Mouse (Mus musculus): ENCODE data around the gene Xpnpep1.

DNA sequence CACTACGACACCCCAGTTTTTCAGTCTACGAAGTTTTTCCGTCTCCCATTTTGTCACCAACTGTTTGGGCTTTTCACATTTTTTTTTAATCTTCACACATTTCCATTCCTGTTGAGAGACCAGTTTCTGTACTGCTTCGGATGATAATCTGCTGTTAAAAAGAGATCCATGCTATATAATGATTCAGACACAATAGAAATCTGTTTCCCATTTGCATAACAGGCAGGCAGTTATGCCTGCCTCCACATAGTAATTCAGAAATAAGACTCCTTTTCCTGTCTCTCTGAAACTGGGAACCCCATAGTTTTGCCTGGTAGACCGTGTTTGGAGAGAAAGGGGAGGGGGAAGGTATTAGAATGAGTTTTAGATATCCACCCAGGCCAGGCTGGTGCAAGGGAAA lies 31.6 kb upstream of the Xpnpep1 start:
- TF ChIP-seq CTCF (IDR thresholded peaks at IDR 0.05) (no peak), EP300 (IDR thresholded peaks at IDR 0.05) (no peak)

Measured in lung, postnatal 0 days (tissue).